Mouse (Mus musculus): ENCODE results near the gene Smurf2.

DNA sequence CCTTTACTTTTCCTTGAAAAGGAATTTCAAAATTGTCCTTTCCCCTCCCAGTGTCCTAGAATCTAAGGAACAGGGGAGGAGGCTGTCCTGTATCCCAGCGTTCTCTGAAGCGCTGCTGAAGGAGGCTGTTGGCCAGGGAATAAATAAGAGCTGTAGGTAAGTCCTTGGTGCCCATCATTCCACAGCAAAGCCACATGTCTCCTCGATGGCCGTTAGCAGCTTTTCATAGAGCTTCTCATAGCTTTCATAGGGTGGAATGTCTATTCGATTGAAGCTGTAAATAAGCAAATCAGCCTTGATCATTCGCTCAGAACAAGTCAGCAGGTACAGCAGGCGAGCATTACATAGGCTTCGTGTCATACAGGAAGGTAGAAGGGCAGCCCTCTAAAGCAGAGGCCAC is 98.0 kb downstream of the Smurf2 start:
- TF ChIP-seq CTCF (IDR thresholded peaks at IDR 0.05; ENCODE audit: borderline replicate concordance, insufficient read depth, low read length) (no peak), POLR2A (IDR thresholded peaks at IDR 0.05; ENCODE audit: low read depth, low read length) (no peak)

Data from embryonic fibroblast, embryonic 13.5 days (primary cell).